Mouse (Mus musculus) embryo, embryonic 10.5 days (tissue): ENCODE measurements around the gene Wdr62.

Experiments
- DNase-seq: peaks from one replicate; pipeline ENCODE4 v3.0.0-alpha.2; 2015; ENCODE audit warnings: low spot score

Gene Wdr62

DNA sequence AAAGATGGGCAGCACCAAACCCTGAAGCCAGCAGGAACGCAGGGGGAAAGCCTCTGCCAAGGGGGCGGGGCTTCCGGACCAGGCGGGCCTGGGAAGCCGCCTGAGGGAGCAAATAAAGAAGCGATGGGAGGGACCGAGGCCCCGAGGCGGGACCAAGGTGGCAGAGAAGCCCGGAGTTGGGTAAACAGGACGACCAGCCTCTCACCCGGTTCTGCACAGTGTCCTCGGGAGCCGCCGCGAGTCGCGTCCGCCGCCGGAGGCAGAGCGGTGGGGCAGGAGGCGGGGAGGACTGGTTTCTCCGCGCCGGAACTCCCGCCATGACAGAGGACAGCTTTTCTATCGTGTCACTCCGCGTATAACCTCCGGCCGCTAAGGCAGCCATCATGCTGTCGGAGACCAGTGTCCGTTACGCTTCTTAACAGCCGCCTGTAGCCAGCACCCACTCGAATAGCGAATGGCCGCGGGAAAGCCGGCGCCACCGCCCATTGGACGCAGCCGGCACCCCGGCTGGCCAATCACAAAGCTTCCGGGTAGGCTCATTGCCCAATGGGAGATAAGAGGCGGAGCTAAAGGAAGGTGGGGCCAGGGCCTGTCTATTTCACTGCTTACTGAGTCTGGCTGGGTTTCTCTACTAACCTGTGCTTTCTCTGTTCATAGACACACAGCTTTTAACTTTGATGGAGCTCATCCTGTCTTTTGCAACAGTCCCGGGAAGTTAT, at the start of gene Wdr62, which contains the start of gene Thap8:
Gene Wdr62 (minus strand): TSS at position 469 of the 719 bp plus-strand sequence.
Gene Thap8 (plus strand): TSS at position 144 of the 719 bp plus-strand sequence.
- peak; percentile 97 for DNase-seq

DNA sequence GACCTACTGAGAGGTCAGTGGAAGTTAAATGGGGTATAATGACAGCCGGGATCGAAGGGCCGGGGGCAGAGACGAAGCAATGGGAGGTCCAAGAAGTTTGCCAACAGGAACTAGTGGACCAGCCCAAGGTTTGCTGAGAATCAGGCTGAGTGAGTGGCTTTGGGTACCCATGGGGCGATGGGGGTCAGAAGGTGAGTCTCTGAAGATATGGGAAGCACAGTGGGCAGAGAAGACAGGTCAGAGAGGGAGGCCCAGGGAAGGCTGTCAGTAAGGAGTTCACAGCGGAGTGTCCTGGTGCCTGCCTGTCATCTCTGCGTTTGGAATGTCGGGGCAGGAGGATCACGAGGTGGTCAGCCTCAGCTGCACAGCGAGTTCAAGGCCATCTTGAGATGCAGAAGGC, 48.2 kb upstream of the Wdr62 start:
- DNase-seq, result no peak

DNA sequence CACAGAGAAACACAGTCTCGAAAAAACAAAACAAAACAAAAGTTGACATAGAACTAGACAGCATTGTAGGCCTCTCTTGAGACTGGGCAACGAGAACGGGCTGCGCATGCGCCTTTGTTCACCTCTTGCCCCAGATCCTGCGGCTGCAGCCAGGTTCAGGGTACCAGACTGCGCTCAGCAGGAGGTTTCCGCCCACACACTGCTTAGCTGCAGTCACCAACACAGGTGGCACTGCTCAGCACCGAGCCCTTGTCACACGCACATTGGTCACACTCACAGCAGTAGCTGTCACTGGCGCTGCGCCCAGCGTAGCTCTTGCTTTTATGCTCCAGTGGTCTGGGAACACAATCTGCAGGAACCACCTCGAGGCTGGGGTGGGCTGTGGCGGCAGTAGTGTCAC, 46.9 kb upstream of the Wdr62 start:
- DNase-seq, result no peak

DNA sequence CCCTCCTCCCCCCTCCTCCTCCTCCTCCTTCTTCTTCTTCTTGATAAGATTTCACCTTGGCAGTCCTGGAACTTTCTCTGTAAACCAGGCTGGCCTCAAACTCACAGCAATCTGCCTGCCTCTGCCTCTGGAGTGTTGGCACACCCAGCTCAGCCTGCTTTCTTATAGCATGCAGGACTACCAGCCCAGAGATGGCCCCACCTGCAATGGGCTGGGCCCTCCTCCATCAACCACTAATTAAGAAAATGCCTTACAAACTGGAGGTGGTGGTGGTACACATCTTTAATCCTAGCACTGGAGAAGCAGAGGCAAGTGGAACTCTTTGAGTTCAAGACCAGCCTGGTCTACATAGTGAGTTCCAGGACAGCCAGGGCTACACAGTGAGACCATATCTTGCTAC, 46.2 kb upstream of the Wdr62 start:
- no peak for DNase-seq

DNA sequence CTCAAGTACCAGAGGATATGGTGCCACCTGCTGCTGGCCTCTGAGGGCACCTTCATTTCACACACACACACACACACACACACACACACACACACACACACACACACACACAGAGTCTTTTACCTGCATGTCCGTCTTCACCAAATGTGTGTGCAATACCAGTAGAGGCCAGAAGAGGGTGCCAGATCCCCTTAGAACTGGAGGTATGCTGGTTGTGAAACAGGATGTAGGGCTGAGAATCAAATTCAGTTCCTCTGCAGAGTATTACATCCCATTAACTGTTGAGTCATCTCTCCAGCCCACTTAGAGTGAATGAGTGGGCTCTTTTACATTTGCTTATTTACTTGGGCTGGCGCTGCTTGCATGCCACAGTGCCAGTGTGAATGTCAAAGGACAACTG, 45.1 kb upstream of the Wdr62 start:
- peak; percentile 70 for DNase-seq

DNA sequence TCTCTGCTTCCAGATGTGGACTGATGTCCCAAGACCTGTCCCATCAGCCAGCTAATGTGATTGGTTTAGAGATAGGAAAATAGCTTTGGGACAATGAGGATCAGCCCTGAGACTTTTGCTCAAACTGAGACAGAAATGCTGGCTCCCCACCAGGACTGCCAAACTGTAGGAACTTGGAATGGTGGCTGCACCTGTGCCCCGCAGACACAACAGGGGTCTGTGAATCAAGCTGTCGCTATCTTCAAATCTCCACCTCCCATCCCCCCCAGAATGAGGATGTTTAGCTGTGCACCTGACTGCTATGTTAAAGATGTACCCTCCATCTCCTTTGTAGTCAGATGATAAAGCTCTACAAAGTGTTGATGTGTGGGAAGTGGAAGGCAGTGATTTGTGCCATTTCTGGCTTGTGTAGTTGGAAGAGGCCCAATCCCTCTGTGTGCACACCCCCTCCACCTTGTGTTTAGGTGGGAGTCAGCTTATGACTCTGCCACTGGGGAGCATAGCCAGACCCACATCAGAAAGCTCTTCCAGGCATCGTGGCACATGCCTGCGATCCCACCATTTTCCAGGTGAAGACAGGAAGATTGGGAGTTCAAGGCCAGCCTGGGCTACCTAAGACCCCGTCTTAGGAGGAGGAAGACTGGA, 44.2 kb upstream of the Wdr62 start:
- DNase-seq, result no peak

DNA sequence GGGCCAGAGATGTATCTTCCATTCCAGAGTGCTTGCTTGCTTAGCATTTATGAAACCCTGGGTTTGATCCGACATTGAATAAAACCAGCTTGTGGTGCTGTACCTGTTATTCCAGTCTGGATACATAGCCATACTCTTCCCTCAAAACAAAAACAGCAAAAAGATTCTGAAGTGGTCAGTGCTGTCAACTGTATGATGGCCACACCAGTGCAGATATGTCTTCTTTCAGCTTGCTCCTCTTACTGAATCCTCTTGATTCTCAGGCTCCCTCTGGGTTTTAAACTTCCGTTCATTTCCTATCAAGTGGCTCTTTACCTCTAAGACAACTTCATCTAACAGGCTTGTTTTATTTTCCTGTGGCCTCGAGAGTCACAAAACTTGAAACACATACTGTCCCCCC, 43.6 kb upstream of the Wdr62 start, which contains the start of gene Sdhaf1:
Gene Sdhaf1 (minus strand): TSS at position 101 of the 400 bp plus-strand sequence.
- no peak for DNase-seq

DNA sequence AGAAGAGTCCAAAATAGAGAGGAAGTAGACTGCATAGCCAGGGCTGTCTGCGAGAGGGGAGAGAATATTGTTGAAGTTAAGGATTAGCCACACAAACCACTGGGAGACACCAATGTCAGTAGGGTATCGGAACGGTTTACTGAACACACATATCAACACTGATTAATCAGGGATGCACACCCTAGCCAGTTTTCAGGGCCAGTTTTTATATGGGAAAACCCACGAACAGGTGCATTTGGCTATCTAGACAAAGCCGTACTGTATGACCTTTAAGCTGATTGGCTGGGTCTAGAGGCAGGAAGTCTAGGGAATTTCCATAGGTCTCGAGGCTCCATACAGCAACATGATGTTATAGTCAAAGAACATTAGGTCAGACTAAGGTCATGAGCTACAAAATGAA, 42.6 kb upstream of the Wdr62 start:
- peak; percentile 13 for DNase-seq

DNA sequence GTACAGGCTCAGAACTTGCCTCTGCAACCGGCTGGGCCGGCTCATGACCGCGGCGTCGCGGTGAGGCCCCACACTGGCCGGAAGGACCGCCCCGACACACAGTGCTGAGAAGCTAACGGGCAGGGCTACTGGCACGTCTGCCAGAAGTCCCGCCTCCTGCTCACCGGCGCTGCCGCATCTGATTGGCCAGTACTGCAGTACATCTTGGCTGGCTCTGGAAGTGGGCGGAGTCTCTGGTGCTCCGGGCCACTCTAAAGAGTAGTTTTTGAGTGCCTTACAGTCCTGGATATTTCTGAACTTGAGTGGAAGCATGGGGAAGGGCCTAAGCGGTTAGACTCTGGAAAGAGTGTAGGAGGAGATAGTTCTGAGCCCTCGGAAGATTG, 42.1 kb upstream of the Wdr62 start:
- peak; percentile 98 for DNase-seq

DNA sequence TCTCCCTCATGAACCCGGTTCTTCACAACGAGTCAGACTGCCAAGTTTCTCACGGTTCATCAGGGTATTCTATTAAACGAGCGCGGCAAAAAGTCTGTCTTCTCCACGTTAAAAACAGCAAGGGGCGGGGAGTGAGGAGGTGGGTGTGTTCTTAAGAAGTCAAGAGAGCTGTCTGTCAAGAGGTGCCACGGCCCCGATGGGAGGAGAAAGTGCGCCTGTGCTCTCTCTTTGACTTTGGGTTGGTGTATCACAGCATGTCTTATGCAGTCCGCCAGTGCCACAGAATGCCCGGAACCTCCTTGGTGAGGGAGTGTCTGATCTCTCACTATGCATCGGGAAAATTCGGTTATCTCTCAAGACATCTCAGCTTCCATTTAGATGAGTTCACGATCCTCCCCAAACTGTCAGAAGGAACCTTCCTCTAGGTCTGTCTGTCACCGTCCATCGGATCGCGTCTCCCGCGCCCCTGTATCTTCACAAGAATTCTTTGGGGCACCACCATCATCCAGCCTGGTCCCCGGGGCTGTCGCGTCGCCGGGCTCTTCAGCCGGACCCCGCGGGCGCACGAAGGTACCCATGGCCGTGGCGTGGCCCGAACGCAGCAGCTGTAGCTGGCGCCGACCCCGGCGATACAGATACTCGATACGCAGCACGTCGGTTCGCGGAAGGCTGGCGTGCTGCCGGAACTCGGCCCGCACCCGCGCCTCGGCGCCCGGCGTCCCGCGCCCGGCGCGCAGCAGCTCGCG, 41.5 kb upstream of the Wdr62 start, which contains the start of gene E130208F15Rik:
Gene E130208F15Rik (plus strand): TSS at position 202 of the 746 bp plus-strand sequence.
- peak; percentile 79 for DNase-seq

DNA sequence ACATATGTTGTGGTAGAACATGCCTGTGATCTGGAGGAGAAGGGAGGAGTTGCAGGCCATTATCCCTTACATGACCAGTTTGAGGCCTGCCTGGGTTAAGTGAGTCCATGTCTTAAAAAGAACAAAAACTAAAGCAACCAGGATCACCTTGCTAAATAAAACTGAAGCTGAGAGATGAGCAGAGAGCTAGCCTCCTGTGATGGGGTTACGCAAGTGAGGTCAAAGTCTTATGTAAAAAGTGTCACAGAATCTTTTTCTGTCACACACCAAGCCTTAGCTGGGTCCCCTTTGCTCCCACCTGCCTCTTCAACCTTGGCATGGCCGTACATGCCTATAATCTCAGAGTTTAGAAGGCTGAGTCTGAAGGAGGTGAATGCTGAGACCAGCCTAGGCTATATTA, 40.7 kb upstream of the Wdr62 start:
- no peak for DNase-seq

DNA sequence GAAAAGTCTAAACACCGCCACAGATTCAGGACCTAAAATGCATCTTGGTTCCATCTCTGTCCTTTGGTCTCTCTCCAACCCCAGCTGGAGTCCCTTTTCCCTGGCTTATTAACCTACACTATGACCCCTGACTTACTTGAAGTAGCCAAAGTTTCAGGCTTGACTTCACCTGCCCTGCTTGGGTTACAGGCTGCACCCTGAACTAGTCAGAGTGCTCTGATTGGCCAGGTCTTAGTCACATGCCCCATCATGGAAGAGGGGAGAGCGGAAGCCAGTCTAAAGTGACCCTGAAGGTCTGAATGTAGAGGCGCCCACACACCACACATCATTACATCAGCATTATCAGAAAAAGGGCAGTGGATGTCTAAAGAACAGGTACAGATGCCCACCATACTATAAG, 37.9 kb upstream of the Wdr62 start:
- DNase-seq, result no peak

DNA sequence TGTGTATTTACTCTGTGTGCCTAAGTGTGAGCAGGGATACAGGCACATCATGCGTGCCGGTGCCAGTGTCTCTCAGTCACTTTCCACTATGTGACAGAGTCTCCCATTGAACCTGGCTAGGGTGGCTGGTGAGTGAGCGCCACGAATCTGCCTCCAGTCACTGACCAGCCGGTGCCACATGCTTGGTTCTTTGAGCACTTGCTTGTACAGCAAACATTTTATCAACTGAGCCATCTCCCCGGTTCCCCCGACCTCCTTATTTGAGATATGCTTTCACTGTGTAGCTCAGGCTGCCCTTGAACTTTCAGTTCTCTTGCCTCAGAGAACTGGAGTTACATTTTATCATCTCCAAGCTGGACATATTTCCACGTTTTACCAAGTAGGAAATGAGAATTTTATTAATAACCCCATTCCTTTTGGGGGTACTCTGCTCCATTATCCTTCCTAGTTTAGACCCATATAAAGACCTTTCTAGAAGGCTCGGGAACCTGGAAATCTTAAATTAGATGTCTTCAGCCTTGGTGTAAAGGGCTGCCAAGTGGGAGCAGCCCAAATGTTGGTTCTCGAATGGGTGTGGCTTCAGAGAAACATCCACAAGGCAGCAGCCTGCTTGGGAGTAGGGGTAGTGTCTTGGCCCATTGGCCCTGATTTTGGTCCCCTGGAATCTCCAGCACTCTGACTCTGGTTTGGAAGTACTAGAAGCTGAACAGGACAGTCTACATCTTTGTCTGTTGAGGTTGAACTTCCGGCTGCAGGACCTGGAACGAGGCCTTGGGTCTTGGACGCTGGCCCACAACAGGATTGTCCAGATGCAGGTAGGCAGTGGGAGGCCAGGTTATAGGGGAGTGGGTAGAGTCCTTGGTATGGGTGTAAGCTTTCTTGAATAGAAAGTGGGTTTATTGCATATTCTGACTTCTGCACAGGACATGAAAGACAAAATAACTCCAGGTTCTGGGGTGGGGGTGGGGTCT, 35.6 kb upstream of the Wdr62 start:
- DNase-seq, result no peak

DNA sequence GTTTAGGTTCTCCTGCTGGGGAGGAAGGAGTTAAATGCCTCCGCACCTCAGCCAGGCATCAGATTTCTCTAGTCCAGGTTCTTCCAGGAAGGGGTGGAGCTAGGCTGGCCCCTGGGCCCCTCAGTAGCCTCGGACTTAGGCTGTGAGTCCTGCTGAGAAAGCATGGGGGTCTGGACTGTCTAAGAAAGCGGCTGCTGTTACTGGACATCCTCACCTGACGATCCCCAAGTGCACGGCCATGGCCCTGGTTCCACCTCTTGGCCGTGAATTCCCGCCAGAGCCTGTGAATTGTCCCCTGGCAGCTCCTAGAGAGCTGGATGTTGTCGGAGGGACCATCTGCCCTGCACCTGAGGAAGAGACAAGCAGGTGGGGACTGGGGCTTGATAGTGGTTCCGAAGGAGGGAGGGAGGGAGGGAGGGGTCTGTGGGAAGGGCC, 34.5 kb upstream of the Wdr62 start, which contains the start of gene Syne4:
Gene Syne4 (plus strand): TSS at position 87 of the 435 bp plus-strand sequence.
- peak; percentile 75 for DNase-seq

DNA sequence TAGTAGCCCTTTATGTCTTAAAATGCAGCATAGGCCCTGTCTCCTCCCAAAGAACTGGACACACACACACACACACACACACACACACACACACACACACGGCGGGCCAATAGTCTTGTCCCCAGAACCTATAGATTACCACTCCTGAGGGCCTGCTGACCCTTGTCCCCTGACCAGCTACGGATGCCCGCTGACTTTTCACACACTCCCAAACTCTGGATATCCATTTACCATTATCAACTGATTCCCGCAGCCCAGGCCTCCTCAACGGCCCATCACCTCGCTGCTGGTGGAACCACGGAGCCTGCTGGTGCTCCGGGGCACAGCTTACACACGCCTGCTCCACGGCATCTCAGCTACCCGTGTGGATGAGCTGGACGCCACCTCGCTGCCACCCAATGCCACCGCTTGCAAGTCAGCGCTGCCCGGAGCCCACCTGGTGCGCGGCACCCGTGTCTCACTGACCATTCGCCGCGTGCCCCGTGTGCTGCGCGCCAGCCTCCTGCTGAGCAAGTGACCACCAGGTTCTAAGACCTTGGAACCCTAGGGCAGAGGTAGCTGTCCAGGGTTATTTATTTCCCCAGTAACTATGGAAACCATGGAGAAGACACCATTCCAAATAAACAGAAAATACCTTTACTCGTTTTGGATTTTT, 33.6 kb upstream of the Wdr62 start:
- no peak for DNase-seq

DNA sequence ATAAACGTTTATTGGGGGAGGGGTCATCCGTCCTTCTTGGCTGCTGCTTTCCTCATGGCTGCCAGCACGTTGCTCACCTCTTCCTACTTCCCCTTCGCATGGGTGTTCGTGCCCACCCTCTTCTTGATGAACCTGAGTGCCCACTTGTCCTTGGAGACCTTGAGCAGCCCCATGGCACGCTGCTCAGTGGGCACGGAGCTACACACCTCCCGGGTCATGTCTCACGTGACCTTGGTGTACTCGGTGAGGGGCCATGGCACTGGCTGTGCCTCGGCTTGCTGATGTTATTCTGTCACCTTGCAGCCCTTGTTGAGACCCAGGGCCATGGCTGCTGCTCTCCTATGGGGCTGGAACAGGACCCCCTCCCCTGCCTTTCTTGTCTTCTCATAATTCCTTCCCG, 29.9 kb upstream of the Wdr62 start:
- DNase-seq, result no peak

DNA sequence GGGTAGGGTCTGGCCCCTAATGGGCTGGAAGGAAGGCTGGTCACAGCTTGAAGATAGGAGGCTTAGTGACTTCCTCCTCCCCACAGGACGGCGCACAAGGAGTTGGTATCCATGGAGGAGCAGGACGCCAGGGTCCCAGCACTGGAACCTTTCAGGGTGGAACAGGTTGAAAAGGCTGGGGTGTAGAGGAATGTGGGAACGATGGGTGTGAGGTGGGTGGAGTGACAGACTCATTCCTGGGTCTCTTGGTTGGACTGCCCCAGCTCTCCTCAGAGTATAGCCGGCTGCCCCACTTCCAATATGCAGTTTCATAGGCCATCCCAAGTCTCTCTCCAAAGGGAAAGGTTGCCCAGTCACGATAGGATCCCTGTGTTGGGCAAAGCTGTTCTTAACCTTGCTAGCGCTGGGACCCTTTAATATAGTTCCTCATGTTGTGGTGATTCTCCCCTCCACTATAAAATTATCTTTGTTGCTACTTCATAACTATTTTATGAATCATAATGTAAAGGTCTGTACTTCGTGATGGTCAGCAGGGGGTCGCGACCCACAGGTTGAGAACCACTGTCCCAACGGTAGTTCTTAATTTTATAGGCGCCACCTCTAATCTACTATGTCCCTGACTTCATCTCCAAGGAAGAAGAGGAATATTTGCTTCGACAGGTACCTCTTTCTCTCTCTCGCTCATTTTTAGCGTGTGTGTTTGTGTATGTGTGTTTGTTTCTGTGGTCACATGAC, 29.3 kb upstream of the Wdr62 start:
- DNase-seq, result no peak

DNA sequence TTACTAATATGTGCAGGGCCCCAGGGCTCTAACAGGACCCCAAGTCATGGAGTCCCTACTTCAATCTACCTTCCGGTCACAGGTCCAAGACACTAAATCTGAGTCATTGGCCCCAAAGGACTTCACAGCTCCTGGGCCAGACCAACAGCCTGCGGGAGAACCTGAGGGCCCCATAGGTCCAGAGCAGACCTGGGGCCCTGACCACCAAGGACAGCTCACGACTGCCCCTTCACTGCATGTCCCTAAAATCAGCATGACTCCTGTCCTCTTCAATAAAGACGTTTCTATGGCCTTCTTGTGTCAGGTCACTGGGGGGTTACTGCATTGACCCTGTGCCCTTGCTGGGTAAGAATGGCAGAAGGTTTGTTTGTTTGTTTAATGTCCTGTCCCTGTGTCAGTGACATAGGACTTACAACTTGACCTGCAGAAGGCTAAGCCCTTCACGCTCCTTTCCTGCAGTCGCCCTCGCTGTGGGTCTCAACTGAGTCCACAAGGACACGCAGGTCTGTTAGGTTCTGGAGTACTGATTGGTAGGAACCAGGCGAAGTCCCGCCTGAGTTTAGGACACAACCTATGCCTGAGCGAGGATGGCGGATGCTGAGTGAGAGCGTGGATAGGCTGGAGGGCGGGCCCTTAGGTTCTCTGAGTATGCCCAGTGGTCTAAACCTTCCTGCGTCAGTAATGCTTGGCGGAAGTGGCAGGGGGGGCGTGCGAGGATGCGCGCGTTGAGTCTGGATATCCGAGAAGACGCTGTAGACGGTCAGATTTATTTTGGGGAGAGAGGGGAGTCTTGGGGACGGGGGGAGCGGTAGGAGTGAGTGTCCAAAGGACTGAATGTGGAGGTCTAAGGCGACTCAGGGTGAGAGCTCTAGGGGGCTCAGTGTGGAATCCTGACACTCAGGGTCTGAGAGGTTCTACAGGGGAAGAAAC, 28.1 kb upstream of the Wdr62 start, which contains the start of gene Alkbh6:
Gene Alkbh6 (plus strand): TSS at position 642 of the 930 bp plus-strand sequence.
- DNase-seq, result peak; percentile 97
